Mouse (Mus musculus) forebrain, postnatal 0 days (tissue): ENCODE measurements around the gene Rbm38. TPM values are rescaled to one million over a fixed set of nuclear protein-coding genes. Genes with fewer than 3 reads are reported as not detected.

ENCODE experiments used
- ATAC-seq: fragments of 200-750 bp; cut with Nextera tagmentation; 2 replicates; pipeline ENCODE4 v1.8.0; 2017; ENCODE audit warnings: mild to moderate bottlenecking, moderate library complexity
- DNase-seq: peaks from one replicate; pipeline ENCODE4 v3.0.0-alpha.2; 2015
- H3K27ac ChIP-seq: fragments of 300-500 bp; sonication (generic); 2 replicates; pipeline ENCODE4 v1.5.1; 2014; ENCODE audit warnings: low read depth, mild to moderate bottlenecking, antibody characterized with exemption, low read length, moderate library complexity, mixed read lengths
- H3K27me3 ChIP-seq: fragments of 300-500 bp; sonication (generic); 2 replicates; pipeline ENCODE4 v1.6.1; 2014; ENCODE audit warnings: mild to moderate bottlenecking, low read length, mixed read lengths; ENCODE audit not compliant: insufficient read depth
- H3K36me3 ChIP-seq: fragments of 300-500 bp; sonication (generic); 2 replicates; pipeline ENCODE4 v1.6.1; 2014; ENCODE audit warnings: mild to moderate bottlenecking, moderate library complexity; ENCODE audit not compliant: insufficient read depth
- H3K4me1 ChIP-seq: fragments of 300-500 bp; sonication (generic); 2 replicates; pipeline ENCODE4 v1.6.1; 2014; ENCODE audit warnings: antibody characterized with exemption; ENCODE audit not compliant: insufficient read depth
- H3K4me2 ChIP-seq: fragments of 300-500 bp; sonication (generic); 2 replicates; pipeline ENCODE4 v1.6.1; 2014; ENCODE audit warnings: low read depth, mild to moderate bottlenecking, moderate library complexity
- H3K4me3 ChIP-seq: fragments of 300-500 bp; sonication (generic); 2 replicates; pipeline ENCODE4 v1.5.1; 2014; ENCODE audit warnings: low read depth, low read length, mixed read lengths
- H3K9ac ChIP-seq: fragments of 300-500 bp; sonication (generic); 2 replicates; pipeline ENCODE4 v1.6.1; 2014; ENCODE audit warnings: mild to moderate bottlenecking
- H3K9me3 ChIP-seq: fragments of 300-500 bp; sonication (generic); 2 replicates; pipeline ENCODE4 v1.6.1; 2016; ENCODE audit warnings: low read length
- CTCF ChIP-seq: sonication (generic); IDR thresholded peaks from 2 replicates; pipeline ENCODE4 v1.5.1; 2016; ENCODE audit warnings: antibody characterized with exemption, control low read depth, low read depth
- WGBS: fragments of 180-500 bp; shearing (Covaris S2); extraction: QIAGEN DNeasy Blood & Tissue Kit; methylation state at CpG from one replicate; pipeline ENCODE4 v1.1.7; 2014; 5-methylcytosine and 5-hydroxymethylcytosine counted together
- polyA plus RNA-seq: library from polyadenylated mRNA; unstranded; fragments of >200 nt; fragmentation: Nextera tagmentation; extraction: Ambion mirVana; gene quantifications from 2 replicates; pipeline ENCODE4 v1.2.1, GENCODE M21; 2015
- total RNA-seq: library from RNA; depleted of rRNA; stranded (reverse); fragments of >200 nt; gene quantifications from 2 replicates; pipeline ENCODE4 v1.2.3, GENCODE M21; 2014

Rbm38 gene
- total and polyA plus RNA-seq, 2 experiments from 2014 or later = 6.6 to 11.0 TPM

- Histone ChIP-seq H3K4me2 (no peak within 1 kb of the TSS; the same call in 1 of the 2 replicates), H3K27ac (no peak within 1 kb of the TSS), H3K9ac (no peak within 1 kb of the TSS), H3K36me3 (no peaks in the 10 kb centered on the region), H3K27me3 (no peaks in the 10 kb centered on the region; the same call in 1 of the 2 replicates), H3K4me1 (peaks cover 9% of the 10 kb centered on the region; the same call in 1 of the 2 replicates), H3K4me3 (no peak within 1 kb of the TSS), H3K9me3 (no peaks in the 10 kb centered on the region)
- DNase-seq = no peak
- TF ChIP-seq CTCF = no peak
- ATAC-seq = peak; percentile 49; the same call in 1 of the 2 replicates
- 9% methylated on average over 14 of the region's 14 CpGs for WGBS
Measured at GRCm38 (mm10) chr2:172977409-172978130, 42.7 kb upstream of the Rbm38 start, which contains the start of gene Spo11. Gene Spo11 (plus strand): TSS chr2:172977700.

- no peak for ATAC-seq
- no peaks in the 10 kb centered on the region for H3K36me3 ChIP-seq
- 52% methylated on average over 4 of the region's 4 CpGs for WGBS
- H3K9ac ChIP-seq = no peak overlapping the region
- no peak for DNase-seq
- H3K4me1 ChIP-seq = peaks cover 9% of the 10 kb centered on the region; the same call in 1 of the 2 replicates
- no peaks in the 10 kb centered on the region; the same call in 1 of the 2 replicates for H3K27me3 ChIP-seq
- H3K4me2 ChIP-seq = no peak overlapping the region
- TF ChIP-seq CTCF = no peak
- H3K9me3 ChIP-seq = no peaks in the 10 kb centered on the region
- no peak overlapping the region for H3K4me3 ChIP-seq
- no peak overlapping the region for H3K27ac ChIP-seq
Measured at GRCm38 (mm10) chr2:172978131-172978633, 42.1 kb upstream of the Rbm38 start.

DNA sequence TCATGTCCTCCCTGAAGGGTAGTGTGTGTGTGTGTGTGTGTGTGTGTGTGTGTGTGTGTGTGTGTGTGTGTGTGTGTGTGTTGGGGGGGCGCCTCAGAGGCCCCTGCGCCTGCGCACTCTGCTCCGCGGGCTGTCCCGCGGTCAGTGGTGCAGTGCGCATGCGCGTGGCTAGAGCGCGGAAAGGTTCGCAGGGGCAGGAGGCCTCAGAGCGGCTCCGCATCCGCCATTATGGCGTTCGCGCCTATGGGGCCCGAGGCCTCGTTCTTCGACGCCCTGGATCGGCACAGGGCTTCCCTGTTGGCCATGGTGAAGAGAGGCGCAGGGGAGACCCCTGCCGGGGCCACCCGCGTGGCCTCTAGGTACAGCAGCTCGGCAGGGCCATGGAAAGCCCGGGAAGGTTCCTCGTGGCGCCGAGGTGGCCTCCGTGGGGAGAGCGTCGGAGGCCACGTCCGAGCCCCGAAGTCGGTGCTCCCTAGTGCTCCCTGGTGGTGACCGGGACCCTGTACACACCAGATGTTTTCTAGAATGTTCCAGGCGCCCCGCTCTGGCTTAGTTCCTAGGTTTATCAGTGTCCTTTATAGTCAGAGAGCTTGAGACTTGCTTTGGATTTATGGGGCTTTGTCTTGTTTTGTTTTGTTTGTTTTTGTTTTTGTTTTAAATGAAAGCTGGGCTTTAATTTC, 40.5 kb upstream of the Rbm38 start:
- Histone ChIP-seq H3K4me3 (no peak overlapping the region), H3K9me3 (no peaks in the 10 kb centered on the region), H3K36me3 (no peaks in the 10 kb centered on the region), H3K4me2 (no peak overlapping the region), H3K9ac (no peak overlapping the region), H3K27ac (no peak overlapping the region), H3K4me1 (peaks cover 9% of the 10 kb centered on the region; the same call in 1 of the 2 replicates), H3K27me3 (no peaks in the 10 kb centered on the region; the same call in 1 of the 2 replicates)
- no peak for TF ChIP-seq CTCF
- ATAC-seq (no peak), DNase-seq (no peak)
- WGBS = 94% methylated on average over 43 of the region's 43 CpGs

DNA sequence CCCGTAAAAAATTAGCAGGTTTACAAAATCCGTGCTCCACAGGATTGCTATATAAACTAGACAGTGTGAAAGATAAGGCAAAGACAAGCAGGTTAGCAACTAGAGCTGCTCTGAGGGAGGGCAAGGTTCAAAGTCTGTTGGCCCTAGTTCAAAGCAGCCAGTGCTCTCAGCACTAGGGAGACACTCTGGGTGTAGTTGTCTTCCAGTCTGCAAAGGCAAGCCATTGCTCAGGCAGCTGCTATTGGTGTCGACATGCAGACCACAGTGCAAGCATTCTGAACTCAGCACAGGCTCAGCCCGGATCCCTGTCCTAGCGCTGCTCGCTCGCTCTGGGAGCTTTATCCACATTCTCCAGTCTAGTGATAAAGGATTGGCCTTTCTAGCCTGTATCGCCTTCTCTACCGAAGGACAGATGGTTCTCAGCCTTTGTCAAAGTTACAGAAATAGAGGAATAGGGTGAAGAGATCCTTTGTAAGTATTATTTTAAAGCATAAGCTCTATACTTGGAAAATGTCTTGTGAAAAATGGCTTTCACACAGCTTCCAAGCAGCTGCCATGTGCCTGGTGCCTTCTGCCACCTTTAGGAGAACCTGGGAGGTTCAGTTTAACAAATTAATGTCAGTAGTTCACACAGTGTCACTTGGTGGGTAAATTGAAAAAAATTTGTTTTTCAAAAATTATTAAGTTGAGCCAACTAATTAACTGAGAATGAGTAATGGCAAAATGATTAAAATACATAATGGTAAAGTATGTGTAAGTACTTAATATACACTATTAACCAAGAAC, 37.3 kb upstream of the Rbm38 start:
- no peaks in the 10 kb centered on the region for H3K4me1 ChIP-seq
- ATAC-seq = peak; percentile 67
- no peak overlapping the region for H3K4me3 ChIP-seq
- H3K4me2 ChIP-seq = no peak overlapping the region
- peak; percentile 52 for TF ChIP-seq CTCF
- H3K9me3 ChIP-seq = no peaks in the 10 kb centered on the region
- H3K27me3 ChIP-seq = no peaks in the 10 kb centered on the region; the same call in 1 of the 2 replicates
- H3K9ac ChIP-seq = no peak overlapping the region
- DNase-seq = no peak
- 76% methylated on average over 9 of the region's 9 CpGs for WGBS
- no peak overlapping the region for H3K27ac ChIP-seq
- no peaks in the 10 kb centered on the region for H3K36me3 ChIP-seq

- no peak overlapping the region for H3K4me2 ChIP-seq
- DNase-seq (no peak), ATAC-seq (no peak)
- no peaks in the 10 kb centered on the region for H3K9me3 ChIP-seq
- no peak overlapping the region for H3K27ac ChIP-seq
- no peaks in the 10 kb centered on the region for H3K27me3 ChIP-seq
- WGBS = 77% methylated on average over 6 of the region's 6 CpGs
- H3K4me1 ChIP-seq = no peaks in the 10 kb centered on the region
- no peak for TF ChIP-seq CTCF
- H3K4me3 ChIP-seq = no peak overlapping the region
- H3K36me3 ChIP-seq = no peaks in the 10 kb centered on the region
- no peak overlapping the region for H3K9ac ChIP-seq
Measured at GRCm38 (mm10) chr2:172990161-172990560, 30.1 kb upstream of the Rbm38 start.

GRCm38 (mm10) chr2:172996207-172996606, 24.1 kb upstream of the Rbm38 start:
- ATAC-seq = no peak
- 14% methylated on average over 4 of the region's 4 CpGs for WGBS

More at GRCm38 (mm10) chr2:172996207-172996606, 24.1 kb upstream of the Rbm38 start:
- no peak overlapping the region for H3K9ac ChIP-seq
- TF ChIP-seq CTCF = peak; percentile 94
- peak; percentile 87 for DNase-seq
- H3K9me3 ChIP-seq = no peaks in the 10 kb centered on the region
- H3K27me3 ChIP-seq = no peaks in the 10 kb centered on the region
- no peaks in the 10 kb centered on the region for H3K36me3 ChIP-seq
- H3K4me1 ChIP-seq = peaks cover 3% of the 10 kb centered on the region
- H3K4me3 ChIP-seq = no peak overlapping the region
- H3K4me2 ChIP-seq = no peak overlapping the region
- no peak overlapping the region for H3K27ac ChIP-seq
